Mouse (Mus musculus): ENCODE results near the gene Ankrd13b.
A peak's percentile ranks its signal among the peaks of the same experiment; 100 is the strongest.

Gene Ankrd13b

DNA sequence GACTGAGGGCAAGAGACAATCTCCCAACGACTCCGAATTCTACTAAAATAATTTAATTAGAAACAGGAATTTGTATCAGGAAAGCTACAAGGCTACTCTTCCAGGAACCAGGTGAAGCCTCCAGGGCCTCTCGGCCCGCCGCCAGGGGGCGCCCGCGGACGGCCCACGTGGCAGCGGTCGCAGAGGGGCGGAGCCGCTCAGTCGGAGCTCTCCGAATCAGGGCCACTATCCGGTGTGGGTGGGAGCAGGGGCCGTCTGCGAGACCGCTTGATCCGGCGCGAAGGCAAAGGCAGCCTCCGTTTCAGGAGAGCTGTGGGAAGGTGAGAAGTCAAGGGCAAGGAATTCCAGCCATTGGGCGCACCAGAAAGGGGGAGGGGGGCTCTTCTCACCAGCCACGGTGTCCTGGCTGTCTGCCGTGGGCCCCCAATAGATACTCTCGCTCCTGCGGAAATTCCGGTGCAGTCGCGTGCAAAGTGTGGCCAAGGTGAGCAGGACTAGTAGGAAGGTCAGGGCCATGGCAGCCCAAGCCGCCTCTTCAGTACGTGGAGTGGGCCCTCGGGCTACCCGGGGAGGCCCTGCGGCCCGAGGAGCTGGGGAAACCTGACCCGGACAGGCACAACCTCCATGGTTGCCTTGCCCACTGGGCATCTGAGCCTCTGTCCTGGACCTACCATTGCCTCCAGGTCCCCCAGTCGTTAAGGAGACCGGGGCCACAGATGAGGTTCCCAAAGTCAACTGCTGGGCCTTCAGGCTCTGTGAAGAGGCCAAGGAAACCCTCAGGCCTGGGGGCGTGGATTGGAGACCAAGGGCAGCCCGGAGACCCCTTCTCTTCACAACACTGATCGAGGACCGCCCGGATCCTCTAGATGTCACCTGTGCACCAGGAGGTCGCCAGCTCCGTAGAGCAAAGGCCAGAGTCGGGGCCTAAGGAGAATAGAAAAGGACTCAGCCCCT, 18.9 kb upstream of the Ankrd13b start:
- DNase-seq (ENCODE audit: low read depth, low spot score), result peak; percentile 83

DNA sequence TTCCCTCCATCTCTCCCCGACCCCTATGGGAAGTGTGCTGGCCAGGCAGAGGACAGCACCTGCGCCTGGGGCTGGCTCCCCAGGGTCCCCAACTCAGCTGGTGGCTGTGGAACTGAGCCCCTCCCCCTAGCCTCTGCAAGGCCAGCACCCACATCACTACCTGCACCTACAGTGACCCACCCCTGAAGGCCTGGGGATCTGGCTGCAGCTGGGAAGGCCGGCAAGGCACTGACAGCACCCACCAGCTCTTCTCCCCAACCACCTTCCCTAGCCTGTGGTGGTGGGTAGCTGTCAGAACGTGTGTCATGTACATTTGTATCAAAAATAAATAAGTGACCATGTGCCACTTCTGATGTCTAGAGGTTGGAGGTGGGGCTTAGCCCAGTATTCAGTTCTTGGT, 17.9 kb upstream of the Ankrd13b start:
- DNase-seq (ENCODE audit: low read depth, low spot score), result no peak

DNA sequence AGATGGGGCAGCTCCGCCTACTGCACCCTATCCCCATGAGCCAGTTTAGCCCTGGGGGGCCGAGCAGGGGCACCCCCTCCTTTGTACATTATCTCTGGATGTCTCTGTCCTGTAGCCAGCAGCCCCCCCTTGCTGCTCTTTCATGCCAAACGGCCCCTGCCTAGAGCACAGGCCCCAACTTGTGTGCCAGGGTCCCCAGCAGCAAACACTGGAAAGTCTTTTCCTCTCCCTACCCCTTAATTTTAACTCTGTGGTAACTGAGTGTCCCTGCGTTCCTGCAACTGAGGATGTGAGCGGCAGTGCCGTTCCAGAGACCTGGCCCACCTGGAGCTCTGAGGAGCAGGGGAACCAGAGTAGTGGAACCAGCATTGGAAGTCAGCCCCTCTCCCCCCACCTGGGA, 17.5 kb upstream of the Ankrd13b start:
- DNase-seq (ENCODE audit: low read depth, low spot score), result no peak

DNA sequence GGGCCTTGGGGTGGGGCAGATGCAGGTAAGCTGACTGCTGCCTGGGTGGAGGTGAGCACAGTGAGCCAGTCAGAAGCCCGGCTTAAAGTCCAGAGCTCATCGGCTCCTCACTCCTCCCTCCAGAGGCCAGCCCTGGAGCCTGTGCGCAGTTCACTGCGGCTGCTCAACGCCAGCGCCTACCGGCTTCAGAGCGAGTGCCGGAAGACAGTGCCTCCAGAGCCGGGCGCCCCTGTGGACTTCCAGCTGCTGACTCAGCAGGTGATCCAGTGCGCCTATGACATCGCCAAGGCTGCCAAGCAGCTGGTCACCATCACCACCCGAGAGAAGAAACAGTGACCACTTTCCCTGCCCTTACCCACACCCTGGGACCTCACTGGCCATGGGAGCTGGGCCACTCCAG, 16.8 kb upstream of the Ankrd13b start:
- no peak for DNase-seq (ENCODE audit: low read depth, low spot score)

DNA sequence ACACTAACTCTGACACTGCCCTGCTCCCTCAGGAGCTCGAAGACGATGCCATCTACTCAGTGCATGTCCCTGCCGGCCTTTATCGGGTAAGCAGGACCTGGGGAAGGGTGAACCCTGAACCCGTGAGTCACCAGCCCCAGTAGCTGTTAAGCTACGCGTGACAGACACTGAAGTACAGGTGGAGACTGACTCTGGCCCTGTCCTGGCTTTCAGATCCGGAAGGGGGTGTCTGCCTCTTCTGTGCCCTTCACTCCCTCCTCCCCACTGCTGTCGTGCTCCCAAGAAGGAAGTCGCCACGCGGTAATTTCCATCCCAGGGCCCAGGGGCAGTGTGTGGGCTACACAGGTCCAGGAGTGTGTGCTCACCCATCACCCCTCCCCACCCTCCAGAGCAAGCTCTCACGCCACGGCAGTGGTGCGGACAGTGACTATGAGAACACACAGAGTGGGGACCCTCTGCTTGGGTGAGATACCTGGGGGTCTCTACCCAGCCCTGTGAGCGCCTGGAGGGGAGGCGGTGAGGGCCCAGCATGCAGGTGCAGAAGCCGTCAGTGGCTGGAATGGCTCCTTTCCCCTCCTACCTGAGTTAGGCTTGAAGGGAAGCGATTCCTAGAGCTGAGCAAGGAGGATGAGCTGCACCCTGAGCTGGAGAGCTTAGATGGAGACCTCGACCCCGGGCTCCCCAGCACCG, 16.0 kb upstream of the Ankrd13b start:
- no peak for DNase-seq (ENCODE audit: low read depth, low spot score)

DNA sequence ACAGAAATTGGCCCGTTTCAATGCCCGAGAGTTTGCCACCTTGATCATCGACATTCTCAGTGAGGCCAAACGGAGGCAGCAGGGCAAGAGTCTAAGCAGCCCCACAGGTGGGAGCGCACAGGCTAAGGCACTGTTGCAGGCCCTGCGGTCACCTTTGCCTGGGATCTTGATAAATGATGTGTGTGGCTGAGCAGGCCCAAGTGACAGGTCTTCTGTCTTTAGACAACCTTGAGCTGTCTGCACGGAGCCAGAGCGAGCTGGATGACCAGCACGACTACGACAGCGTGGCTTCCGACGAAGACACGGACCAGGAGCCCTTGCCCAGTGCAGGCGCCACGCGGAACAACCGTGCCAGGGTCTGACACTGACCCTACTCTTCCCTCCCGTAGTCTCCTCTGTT, 14.9 kb upstream of the Ankrd13b start:
- DNase-seq (ENCODE audit: low read depth, low spot score), result no peak

DNA sequence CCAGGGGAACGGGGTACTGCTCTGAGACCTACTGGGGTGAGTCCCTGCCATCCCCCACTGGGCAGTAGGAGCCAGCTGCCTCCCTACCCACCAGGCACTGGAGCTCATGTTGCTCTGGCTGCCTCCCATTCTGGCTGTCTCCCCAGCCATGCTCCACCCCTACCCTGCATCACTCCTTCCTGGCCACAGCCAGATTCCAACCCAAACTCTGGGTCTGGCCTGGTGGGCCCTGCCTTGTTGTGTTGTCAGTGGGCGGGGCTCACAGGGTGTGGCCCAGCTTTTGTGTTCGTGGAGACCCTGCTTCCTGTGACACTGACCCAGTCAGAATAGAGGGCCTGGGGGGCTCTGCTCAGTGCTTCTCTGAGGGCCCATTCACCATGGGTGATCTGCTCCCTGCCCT, 14.0 kb upstream of the Ankrd13b start:
- no peak for DNase-seq (ENCODE audit: low read depth, low spot score)

DNA sequence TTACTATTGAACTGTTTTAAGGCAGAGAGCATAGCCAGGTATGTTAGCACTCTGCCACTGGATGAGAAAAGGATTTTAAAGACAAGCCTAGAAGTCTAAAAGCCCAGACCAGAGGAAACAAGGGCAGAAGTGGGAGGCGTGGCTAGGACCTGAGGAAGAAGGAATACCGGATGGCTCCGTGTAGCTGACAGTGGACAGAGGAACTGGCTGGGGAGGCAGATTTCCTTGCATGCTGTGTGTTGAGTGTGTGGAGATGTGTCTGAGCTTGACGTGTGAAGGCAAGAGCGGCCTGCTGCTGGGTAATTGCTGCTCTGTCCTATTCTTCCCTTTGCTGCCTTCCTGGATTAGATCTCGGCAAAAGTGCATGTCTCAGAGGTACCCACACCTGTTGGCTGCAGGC, 13.0 kb upstream of the Ankrd13b start:
- DNase-seq (ENCODE audit: low read depth, low spot score), result no peak

DNA sequence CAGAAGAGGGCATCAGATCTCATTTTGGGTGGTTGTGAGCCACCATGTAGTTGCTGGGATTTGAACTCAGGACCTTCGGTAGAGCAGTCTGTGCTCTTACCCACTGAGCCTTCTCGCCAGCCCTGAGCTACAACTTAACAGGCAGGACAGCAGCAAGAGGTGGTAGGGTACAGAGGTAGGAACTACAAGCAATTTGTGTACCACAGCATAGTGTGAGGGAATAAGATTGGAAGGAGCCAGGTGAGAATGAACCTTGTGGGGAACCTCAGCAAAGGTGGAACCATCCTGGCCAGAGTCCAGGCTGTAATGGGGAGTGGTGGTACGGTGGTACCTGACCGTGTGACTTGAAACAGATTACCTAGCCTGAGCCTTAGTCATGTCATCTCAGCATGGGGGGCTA, 12.5 kb upstream of the Ankrd13b start:
- no peak for DNase-seq (ENCODE audit: low read depth, low spot score)

DNA sequence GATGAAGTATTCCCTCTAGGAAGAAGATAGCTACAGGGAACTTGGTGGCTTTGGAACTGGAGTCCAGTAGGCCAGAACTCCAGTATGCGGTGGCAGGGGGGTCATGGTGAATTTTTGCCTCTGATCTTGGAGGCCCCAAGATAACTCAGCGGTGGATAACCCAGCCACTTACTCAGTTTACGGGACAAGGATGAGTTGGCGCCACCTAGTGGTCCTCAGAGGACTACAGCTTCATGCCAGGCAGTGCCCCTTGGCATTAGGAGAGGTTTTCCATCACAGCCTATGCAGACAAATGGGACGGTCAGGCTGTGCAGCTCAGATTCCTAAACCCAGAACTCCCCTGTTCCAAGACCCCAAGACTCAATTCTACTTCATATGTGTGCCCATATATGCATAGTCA, 11.9 kb upstream of the Ankrd13b start:
- peak; percentile 72 for DNase-seq (ENCODE audit: low read depth, low spot score)

DNA sequence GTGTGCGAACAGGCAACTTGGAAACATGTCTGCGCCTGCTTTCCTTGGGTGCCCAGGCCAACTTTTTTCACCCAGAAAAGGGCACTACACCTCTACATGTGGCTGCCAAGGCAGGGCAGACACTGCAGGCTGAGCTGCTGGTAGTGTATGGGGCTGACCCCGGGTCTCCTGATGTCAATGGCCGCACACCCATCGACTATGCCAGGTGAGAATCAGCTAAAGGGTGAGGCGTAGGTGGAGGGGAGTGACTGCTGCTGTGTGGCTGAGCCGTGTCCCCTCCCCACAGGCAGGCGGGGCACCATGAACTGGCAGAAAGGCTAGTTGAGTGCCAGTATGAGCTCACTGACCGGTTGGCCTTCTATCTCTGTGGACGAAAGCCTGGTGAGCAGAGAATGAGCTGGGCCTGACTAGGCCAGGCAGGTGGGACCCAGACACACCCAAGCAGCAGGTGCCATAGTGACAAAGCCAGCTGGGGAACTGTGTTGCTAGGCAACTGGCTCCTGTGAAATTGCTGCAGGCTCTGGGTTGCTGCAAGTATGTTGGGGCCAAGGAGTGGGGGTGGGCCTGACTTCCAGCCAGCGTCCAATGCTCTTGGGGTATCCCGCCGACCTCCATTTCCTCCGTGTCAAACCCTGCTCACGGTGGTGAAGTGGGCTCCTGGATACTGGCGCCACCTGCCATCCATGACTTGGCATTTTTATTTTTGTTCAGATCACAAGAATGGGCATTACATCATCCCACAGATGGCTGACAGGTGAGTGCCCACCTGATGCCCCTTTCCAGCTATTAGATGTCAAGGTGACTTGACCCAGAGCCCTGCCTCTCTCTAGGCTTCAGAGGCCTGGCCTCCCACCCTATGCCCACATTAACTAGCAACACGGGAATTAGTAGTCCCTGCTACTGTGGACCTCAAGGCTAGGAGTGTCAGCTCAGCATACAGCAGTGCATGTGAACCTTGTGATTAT, 11.2 kb upstream of the Ankrd13b start:
- DNase-seq (ENCODE audit: low read depth, low spot score), result no peak

DNA sequence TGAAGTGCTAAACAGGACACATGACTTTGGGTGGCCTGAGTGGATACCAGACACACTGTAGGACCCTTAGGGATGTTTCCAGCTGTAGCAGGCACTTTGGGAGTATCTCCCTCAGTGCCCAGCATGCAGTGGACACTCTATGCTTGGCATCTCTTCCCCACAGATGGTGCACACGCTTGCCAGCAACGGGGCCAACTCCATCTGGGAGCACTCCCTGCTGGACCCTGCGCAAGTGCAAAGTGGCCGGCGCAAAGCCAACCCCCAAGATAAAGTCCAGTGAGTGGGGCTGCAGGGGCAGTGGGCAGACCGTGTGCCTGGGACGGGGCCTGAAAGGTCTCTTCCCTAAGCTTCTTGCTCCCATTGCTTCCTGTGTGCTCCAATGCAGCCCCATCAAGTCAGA, 9.9 kb upstream of the Ankrd13b start:
- DNase-seq (ENCODE audit: low read depth, low spot score), result no peak

DNA sequence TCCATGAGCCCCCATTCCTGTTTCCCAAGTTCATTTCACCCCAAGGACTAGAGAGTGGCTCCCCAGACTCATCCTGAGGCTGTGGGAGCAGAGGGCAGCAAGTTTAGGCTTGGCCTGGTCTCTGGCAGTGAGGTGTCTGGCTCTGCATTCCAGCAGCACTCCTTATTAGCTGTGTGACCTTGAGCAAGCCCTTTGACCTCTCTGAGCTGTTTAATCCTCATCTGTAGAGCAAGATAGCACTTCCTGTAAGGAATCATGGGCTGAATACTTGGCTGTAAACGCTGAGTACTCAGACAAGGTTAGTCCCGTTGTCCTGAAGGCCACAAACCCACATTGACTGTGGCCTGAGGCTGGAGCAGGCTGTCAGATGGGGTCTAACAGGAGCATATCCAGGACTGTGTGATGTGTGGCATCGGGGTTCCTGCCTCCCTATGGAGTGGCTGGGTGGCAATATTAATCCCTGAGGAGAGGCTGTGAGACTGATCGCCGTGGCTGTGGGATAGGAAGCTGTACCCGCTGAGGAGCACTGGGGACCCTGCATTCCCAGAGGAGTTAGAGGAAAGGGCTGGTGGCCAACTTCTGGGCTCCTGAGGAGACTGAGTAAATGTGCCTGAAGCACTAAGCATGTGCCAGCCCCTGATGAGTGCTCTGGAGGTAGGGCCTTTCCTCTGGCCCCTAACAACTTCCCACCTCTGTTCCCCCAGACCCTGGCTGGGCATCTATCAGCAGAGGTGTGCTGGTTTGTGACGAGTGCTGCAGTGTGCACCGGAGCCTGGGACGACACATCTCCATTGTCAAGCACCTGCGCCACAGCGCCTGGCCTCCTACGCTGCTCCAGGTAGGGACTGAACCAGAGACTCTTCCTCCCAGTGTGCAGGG, 9.0 kb upstream of the Ankrd13b start:
- no peak for DNase-seq (ENCODE audit: low read depth, low spot score)

DNA sequence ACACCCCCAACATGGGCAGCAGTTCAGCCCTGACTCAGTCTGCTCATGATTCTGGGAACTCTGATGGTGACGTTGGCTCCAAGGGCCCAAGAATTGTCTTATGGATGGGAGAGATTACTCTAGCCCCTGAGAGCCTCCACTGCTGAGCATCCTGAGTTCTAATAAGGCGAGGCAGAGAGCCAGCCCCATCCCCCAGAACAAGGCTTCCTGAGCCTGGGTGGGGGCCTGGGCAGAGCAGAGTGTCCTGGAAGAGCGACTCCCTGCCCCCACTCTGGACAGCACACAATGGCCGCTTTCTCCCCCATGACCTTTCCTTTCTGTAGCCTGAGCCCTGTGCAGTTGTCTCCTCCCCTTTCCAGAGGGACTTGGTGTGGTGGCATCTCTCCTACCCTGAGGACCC, 8.4 kb upstream of the Ankrd13b start:
- DNase-seq (ENCODE audit: low read depth, low spot score), result no peak

DNA sequence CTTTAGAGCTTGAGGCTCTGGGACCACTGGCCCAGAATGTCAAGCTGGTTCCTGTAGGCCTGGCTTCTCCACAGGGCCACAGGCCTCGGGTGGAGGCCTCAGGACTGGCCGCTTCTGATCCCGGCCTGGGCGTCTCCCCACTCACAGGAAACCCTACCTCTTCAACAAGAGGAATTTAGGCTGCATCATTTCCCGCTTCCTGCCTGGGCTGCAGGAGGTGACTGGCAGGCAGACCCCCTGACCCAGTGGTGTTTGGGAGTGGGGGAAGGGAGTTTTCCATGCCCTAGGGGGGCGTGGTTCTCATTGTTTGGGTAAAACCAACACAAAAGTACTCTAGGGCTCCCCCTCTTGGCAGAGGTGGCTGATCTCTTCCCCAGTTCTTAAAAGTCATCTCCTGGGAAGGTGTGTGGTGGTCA, 7.9 kb upstream of the Ankrd13b start:
- DNase-seq (ENCODE audit: low read depth, low spot score), result peak; percentile 89

DNA sequence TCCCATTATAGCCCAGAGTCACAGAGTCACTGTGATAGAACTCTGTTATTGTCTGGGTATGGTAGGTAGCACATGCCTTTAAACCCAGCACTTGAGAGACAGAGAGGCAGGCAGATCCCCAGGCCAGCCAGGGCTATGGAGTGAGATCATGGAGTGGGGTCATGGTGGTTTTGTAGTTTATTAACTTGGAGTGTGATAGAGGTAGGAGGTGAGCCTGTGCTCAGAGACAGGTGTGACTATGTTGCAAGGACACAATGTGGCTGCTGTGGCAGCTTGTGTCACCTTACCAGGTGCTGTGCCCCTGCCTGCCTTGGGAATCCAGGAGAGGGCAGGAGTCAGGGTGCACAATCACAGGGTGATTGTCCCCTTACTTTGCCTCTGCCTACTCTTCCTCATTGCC, 6.0 kb upstream of the Ankrd13b start:
- no peak for DNase-seq (ENCODE audit: low read depth, low spot score)

DNA sequence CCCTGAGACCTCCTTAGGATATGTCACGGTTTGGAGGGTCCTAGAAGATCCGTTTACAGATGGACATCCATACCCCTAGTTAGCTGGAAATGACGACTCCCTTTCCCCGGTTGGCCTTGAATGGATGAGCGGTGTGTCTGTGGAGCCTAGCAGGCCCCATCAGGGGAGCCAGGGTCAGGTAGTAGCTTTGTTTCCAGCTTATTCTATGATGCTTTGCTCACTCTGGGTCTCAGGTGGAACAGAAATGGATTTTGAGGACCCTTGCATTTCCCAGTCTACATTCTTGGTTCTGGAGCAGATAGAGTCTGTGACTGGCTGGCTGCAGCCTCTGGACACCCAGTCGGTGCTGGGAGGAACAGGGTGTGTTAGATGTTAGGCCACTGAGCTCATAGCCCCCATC, 5.3 kb upstream of the Ankrd13b start:
- no peak for DNase-seq (ENCODE audit: low read depth, low spot score)

DNA sequence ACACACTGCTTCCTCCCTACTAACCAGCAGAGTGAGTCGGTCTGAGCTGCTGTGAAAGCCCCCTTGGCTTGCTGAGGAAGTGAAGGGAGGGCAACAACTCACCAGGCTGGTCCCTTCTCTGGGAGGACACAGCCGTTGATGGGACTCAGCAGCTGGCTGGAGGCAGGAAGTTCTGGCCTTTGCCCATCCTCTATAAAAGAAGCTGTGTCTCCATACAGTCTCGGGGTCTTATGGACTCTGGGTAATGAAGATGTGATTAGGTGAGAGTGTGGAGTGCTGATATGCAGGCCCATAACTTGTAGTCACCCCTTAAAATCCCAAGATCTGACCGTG, 4.8 kb upstream of the Ankrd13b start:
- no peak for DNase-seq (ENCODE audit: low read depth, low spot score)

DNA sequence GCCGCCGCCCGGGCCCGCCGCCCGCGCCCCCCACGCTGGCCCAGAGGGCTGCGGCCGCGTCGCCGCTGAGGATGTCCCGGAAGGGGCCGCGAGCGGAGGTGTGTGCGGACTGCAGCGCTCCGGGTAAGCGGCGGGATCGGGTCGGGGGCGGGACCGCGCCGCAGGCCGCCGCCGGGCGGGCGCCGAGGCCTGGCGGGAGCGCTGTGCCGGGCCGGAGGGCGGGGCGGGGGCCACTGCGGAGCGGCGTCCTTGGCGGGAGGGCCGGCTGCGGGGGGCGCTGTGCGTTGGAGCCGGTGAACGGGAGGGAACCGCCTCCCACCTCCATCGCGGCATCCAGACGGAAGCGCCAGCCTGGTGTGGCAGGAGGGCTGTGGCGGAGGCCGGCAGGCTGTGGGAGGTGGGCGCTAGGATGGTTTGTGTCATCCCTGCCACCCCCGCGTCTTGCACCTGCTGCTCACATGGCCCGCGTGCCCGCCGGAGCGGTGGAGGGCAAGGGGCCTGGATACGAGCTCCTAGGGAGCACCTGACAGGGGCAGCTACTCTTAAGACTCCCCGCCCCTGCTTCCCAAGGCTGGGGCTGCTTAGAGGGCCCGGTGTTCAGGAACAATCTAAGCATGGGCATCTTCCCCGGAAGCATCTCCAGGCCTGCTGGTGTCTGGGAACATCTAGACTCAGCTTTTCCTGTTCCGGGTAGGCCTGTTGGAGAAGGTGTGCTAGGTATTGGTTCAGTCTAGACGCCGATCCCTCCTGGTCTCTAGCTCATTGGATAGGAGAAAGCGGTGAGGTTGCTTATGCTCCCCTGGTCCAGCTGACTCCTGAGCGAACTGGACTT, 4.2 kb upstream of the Ankrd13b start, which contains the start of gene Git1:
Git1 (plus strand) TSS at position 51 of the 832 bp plus-strand sequence.
- DNase-seq (ENCODE audit: low read depth, low spot score), result no peak

DNA sequence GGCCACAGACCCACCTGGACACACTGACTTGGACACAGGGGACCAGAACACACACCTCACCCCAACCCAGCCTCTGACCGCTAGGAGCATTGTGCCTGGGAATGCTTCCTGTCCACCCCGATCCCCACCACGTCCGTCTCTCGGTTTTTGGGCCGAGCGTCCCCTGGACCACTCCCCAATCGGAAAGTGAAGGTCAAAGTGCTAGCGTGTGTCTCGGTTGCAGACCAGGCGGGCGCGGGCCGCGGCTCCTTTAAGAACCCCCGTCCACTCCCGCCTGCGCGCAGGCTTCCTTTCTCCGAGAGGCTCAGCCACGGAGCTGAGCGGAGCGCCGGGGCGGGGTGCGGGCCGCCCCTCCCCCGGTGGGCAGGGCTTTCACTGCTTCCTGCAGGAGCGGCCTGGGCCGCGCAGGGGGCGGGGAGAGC, 3.4 kb upstream of the Ankrd13b start:
- DNase-seq (ENCODE audit: low read depth, low spot score), result peak; percentile 91
